Mouse (Mus musculus) cortical plate, adult 2 months (tissue): ENCODE measurements around the gene Pdhx. TPM values are rescaled to one million over a fixed set of nuclear protein-coding genes. Genes with fewer than 3 reads are reported as not detected.

Source experiments
- H3K27ac ChIP-seq: fragments of 200-500 bp; 2 replicates; pipeline ENCODE4 v1.5.1; 2012; ENCODE audit warnings: low read length, control low read depth, inconsistent platforms; ENCODE audit not compliant: insufficient read depth
- H3K4me1 ChIP-seq: fragments of 200-500 bp; 2 replicates; pipeline ENCODE4 v1.6.1; 2011; ENCODE audit warnings: low read length; ENCODE audit not compliant: control insufficient read depth, insufficient read depth
- H3K4me3 ChIP-seq: fragments of 200-500 bp; 2 replicates; pipeline ENCODE4 v1.5.1; 2011; ENCODE audit warnings: mild to moderate bottlenecking, low read length, control low read depth; ENCODE audit not compliant: insufficient read depth
- CTCF ChIP-seq: fragments of 200-500 bp; IDR thresholded peaks from 2 replicates; pipeline ENCODE4 v1.5.1; 2011; ENCODE audit warnings: mild to moderate bottlenecking, control low read depth, low read length; ENCODE audit not compliant: insufficient read depth; ENCODE audit errors: extremely low read depth
- POLR2A ChIP-seq: fragments of 200-500 bp; IDR thresholded peaks from 2 replicates; pipeline ENCODE4 v1.6.1; 2011; ENCODE audit warnings: mild to moderate bottlenecking, low read length, control low read depth; ENCODE audit not compliant: insufficient read depth; ENCODE audit errors: extremely low read depth
- polyA plus RNA-seq: library from polyadenylated mRNA; depleted of rRNA; stranded (reverse); fragments of >200 nt; gene quantifications from 2 replicates; pipeline ENCODE4 v1.2.3, GENCODE M21; 2012

Gene Pdhx
- polyA plus RNA-seq, 1 experiment = 47.7 TPM

DNA sequence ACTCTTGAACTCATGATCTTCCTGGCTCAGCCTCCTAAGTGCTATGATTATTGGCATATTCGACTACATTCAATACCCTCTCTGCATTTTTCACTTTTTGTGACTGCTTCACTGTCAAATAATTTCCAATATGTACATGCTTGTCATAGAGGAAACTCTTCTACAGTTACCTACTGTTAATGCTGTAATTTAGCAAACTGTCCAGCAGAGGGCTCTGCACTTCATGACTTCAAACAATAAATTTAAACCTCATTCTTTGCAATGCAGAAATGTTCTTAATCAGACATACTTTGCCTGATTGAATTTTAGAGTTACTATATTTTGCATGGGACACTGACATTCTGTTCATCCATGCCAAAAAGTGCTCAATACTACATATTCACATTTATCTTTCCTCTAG lies 13.1 kb upstream of the Pdhx start:
- H3K4me3 ChIP-seq = no peak overlapping the region
- TF ChIP-seq POLR2A = no peak
- no peak for TF ChIP-seq CTCF
- H3K4me1 ChIP-seq = no peaks in the 10 kb centered on the region
- no peak overlapping the region for H3K27ac ChIP-seq

DNA sequence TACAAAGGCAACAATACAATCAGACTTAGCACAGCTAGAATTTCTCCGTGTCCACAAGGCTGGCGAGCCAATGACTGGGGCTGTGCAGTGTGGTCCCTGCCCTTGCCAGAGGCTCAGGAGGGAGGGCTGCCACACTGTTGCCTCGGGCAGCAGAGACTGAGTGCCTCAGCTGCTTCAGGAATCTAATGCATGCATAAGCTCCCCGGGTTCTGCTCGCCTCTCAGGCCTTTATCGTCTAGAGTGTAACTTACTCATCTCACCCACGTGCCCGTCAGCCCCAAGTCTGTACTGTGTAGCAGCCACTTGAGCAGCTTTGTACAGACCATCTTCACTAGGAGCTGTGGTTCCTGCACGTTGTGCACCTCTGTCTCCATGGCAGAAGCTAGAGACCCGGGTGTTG lies 12.3 kb upstream of the Pdhx start:
- Histone ChIP-seq H3K4me3 (no peak overlapping the region), H3K27ac (no peak overlapping the region), H3K4me1 (no peaks in the 10 kb centered on the region)
- TF ChIP-seq CTCF = no peak

DNA sequence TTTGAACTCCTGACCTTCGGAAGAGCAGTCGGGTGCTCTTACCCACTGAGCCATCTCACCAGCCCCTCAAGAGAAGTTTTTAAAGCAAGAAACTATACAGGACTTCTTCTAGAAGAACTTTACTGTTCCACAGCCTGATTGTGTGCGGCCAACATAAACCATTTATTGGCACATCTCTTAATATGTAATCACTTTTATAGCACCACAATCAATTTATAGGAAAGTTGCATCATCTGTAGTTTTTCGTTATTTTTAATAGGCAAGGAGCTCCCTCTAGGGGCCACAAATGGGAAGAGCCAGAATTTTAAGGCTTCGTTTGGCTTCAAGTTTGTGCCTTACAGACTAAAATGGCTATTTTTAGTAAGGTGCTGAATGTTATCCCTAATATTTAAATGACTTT lies 11.1 kb upstream of the Pdhx start:
- Histone ChIP-seq H3K27ac (no peak overlapping the region), H3K4me3 (no peak overlapping the region), H3K4me1 (no peaks in the 10 kb centered on the region)
- TF ChIP-seq POLR2A = no peak
- peak; percentile 42; the same call in 1 of the 2 replicates for TF ChIP-seq CTCF

DNA sequence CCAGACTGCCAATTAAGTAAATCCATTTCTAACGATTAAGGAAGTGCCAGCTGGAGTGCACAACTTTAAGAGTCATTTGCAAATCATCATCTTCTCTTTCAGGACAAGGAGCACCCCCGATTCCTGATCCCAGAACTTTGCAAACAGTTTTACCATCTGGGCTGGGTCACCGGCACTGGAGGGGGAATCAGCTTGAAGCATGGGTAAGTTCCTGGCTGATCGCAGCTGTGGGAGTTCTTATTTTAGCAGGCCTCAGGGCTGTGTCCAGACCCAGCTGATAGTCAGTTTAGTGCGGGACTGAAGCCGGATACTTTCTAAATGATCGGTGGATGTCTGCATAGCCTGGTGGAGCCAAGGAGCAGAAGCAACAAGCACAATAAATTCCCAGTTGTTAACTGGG lies 9.5 kb upstream of the Pdhx start:
- H3K4me3 ChIP-seq = no peak overlapping the region
- no peak overlapping the region for H3K27ac ChIP-seq
- no peaks in the 10 kb centered on the region for H3K4me1 ChIP-seq
- TF ChIP-seq POLR2A (no peak), CTCF (no peak)

DNA sequence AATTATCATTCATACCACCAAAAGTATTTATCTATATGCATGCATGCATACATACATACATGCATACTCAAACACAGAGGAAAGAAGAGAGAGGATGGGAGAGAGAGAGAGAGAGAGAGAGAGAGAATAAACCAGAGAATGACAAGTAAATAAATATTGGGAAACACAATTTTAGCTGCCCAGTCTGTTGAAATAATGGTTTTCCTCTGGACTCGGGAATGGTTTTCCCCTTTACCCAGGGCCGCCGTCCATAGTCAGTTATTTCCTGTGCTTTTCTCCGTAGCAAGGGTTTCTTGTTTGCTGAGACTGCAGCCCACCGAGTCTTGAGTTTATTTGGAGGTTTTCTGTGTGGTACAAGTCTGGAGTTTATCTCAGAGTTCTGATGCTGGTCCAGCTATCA lies 8.4 kb upstream of the Pdhx start:
- Histone ChIP-seq H3K27ac (no peak overlapping the region), H3K4me3 (no peak overlapping the region), H3K4me1 (no peaks in the 10 kb centered on the region)
- TF ChIP-seq POLR2A (no peak), CTCF (no peak)

DNA sequence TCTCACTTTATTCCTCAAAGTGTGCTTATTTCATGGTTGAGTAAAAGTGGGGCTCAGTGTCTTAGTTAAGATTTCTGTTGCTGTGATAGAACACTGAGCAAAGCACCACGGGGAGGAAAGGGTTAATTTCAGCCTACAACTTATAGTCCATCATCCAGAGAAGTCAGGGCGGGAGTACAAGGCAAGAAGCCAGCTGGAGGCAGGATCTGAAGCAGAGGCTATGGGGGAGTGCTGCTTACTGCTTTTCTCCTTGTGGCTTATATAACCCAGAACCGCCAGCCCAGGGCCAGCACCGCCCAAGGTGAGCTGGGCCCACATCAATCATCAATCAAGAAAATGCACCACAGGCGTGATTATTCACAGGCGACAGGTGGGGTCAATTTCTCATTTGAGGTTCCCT lies 7.8 kb upstream of the Pdhx start:
- H3K4me1 ChIP-seq = no peaks in the 10 kb centered on the region
- no peak overlapping the region for H3K4me3 ChIP-seq
- H3K27ac ChIP-seq = no peak overlapping the region
- no peak for TF ChIP-seq CTCF
- TF ChIP-seq POLR2A = no peak

DNA sequence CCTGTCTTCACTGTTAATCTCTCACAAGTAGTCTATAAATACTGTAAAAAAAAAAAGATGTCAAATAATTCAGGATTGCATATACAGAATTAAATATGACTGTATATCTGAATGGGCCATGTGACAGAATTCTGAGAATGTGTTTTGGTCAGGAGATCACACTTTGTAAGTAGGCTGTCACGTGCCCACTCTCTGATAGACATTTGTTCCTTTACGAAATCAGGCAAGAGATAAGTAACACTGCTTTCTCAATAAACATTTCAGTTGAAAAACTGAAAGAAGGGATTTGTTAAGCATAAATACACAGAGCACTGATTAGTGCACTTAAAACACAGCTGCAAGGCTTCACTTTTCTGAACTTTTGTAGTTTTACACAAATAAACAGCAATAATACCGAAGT lies 2.7 kb downstream of the Pdhx start:
- TF ChIP-seq POLR2A (no peak), CTCF (no peak)
- no peak overlapping the region for H3K27ac ChIP-seq
- H3K4me1 ChIP-seq = peaks cover 2% of the 10 kb centered on the region; the same call in 1 of the 2 replicates
- H3K4me3 ChIP-seq = no peak overlapping the region

DNA sequence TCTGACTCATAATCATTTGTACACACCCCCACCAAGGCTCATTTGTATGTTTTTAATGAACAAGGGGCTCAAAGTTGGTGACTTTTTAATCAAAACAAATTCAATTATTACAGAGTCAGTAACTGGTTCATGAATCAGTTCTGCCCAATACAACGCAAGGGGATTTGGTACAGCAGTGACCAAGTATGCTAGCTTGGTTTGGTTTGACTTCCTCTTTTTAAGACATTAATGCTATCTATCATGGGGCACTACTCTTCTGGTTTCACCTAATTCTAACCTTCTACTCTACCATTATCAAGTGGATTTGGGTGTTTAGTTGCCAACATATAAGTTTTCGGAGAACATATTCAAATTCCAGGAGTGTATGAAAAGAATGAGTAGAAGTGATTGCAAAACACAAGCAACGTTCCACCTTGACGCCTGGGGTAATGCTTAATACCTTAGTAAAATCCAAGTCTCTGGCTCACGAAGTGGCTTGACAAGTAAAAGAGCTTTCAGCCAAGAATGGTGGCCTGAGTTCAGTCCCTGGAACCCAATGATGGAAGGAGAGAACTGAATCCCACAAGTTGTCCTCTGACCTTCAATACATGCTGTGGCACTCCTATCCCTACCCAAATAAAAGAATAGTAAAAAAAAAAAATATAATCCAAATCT lies 3.4 kb downstream of the Pdhx start:
- peaks cover 2% of the 10 kb centered on the region; the same call in 1 of the 2 replicates for H3K4me1 ChIP-seq
- no peak overlapping the region for H3K27ac ChIP-seq
- no peak overlapping the region for H3K4me3 ChIP-seq
- TF ChIP-seq POLR2A = no peak
- no peak for TF ChIP-seq CTCF

DNA sequence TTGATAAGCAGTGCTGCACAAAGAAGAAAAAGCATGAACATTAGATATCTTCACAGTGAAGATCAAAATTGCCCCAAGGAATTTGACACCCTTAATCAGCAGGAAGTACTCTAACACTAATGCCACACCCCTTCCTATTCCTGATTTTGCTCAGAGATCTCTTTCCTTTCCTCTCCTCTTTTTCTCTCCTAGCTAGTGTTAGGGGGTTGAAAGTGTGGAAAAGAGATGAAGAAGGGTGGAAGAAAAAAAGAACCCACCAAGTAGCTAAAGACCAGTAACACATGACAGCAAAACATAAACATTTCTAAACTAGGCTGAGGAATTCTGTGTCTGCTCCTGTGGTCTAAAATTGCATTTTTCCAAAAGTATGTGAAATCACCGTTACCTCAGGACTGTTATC lies 4.7 kb downstream of the Pdhx start:
- Histone ChIP-seq H3K4me1 (peaks cover 2% of the 10 kb centered on the region; the same call in 1 of the 2 replicates), H3K4me3 (no peak overlapping the region), H3K27ac (no peak overlapping the region)
- TF ChIP-seq CTCF (no peak), POLR2A (no peak)

DNA sequence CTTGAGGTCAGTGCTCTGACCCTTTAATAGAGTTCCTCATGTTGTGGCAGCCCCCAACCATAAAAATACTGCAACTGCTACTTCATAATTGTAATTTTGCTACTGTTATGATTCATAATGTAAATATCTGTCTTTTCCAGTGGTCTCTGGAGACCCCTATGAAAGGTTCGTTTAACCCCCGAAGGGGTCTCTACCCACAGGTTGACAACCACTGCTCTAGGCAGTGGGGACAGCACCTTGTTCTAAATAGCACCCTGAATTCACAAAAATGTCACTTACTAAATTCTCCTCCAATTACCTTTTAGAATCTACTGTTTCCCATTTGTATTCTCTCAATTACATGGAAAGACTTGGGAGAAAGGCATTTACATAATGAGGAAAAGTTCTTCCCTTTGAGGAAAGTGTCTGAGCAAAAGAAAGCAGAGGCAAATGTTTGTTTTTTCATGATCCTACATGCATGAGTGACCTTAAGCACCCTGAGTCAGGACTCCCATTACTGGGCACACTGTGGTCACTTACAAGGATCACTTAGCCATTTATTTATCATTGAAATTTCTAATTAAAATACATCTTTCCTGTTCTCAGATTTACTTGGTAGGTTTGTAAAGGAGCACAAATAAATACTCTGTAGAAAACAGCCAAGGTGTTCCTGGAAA lies 5.6 kb downstream of the Pdhx start:
- Histone ChIP-seq H3K4me1 (peaks cover 2% of the 10 kb centered on the region; the same call in 1 of the 2 replicates), H3K27ac (no peak overlapping the region), H3K4me3 (no peak overlapping the region)
- no peak for TF ChIP-seq CTCF
- TF ChIP-seq POLR2A = no peak
